Mouse (Mus musculus) embryonic facial prominence, embryonic 13.5 days (tissue): ENCODE results near the gene Cd40. TPM values are rescaled to one million over a fixed set of nuclear protein-coding genes. Genes with fewer than 3 reads are reported as not detected.

Experiments
- ATAC-seq: fragments of 200-750 bp; cut with Nextera tagmentation; 2 replicates; pipeline ENCODE4 v1.8.0; 2017; ENCODE audit warnings: low read depth; ENCODE audit not compliant: insufficient number of reproducible peaks, insufficient read depth, low FRiP score, low TSS enrichment
- H3K27ac ChIP-seq: fragments of 300-500 bp; sonication (generic); 2 replicates; pipeline ENCODE4 v1.5.1; 2015; ENCODE audit warnings: moderate library complexity, mild to moderate bottlenecking, inconsistent platforms
- H3K27me3 ChIP-seq: fragments of 300-500 bp; sonication (generic); 2 replicates; pipeline ENCODE4 v1.6.1; 2015; ENCODE audit warnings: mild to moderate bottlenecking, inconsistent platforms
- H3K36me3 ChIP-seq: fragments of 300-500 bp; sonication (generic); 2 replicates; pipeline ENCODE4 v1.6.1; 2015; ENCODE audit warnings: mild to moderate bottlenecking, inconsistent platforms
- H3K4me1 ChIP-seq: fragments of 300-500 bp; sonication (generic); 2 replicates; pipeline ENCODE4 v1.6.1; 2015; ENCODE audit warnings: inconsistent platforms
- H3K4me2 ChIP-seq: fragments of 300-500 bp; sonication (generic); 2 replicates; pipeline ENCODE4 v1.6.1; 2015; ENCODE audit warnings: moderate library complexity, mild to moderate bottlenecking, inconsistent platforms
- H3K4me3 ChIP-seq: fragments of 300-500 bp; sonication (generic); 2 replicates; pipeline ENCODE4 v1.5.1; 2015; ENCODE audit warnings: mild to moderate bottlenecking, inconsistent platforms
- H3K9ac ChIP-seq: fragments of 300-500 bp; sonication (generic); 2 replicates; pipeline ENCODE4 v1.6.1; 2015; ENCODE audit warnings: mild to moderate bottlenecking, inconsistent platforms
- H3K9me3 ChIP-seq: fragments of 300-500 bp; sonication (generic); 2 replicates; pipeline ENCODE4 v1.6.1; 2016; ENCODE audit warnings: inconsistent platforms
- WGBS: fragments of 180-500 bp; shearing (Covaris S2); methylation state at CpG from one replicate; pipeline ENCODE4 v1.1.7; 2015; ENCODE audit warnings: mixed read lengths; 5-methylcytosine and 5-hydroxymethylcytosine counted together
- polyA plus RNA-seq: library from polyadenylated mRNA; unstranded; fragments of >200 nt; fragmentation: Nextera tagmentation; extraction: Ambion mirVana; gene quantifications from 2 replicates; pipeline ENCODE4 v1.2.1, GENCODE M21; 2015

The Cd40 gene
- polyA plus RNA-seq, 1 experiment from 2014 or later, result 4.9 TPM

DNA sequence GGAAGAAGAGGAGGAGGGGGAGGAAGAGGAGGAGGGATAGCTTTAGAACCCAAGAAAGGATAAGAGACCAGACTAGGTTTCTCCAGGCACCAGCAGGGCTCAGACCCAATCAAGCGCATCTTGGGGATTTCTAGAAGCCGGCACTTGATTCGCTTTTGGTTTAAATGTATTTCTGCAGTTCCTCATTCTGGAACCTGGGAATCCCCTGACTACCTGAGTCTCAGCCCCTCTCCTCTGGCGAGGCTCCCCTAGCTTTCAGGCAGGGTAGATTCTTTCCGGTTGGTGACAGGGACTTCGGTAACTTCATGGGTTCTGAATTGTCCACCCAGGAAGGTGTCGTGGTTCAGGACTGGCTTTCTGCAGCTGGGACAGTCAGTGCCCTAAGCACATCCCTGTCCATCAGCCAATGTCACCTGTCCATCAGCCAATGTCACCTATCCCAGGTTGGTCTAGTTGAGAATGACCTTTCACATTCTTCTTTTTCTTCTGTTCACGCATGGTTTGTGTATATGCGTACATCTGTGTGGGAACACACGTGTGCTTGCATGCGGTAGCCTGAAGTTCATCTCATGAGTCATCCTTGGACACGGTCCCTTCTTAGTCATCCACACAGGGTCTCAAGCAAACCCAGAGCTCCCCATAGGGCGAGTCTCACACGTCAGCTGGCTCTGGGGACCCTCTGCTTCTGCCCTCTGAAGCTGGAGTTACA, 1.1 kb downstream of the Cd40 start:
- no peaks in the 10 kb centered on the region for H3K36me3 ChIP-seq
- H3K9ac ChIP-seq, result no peak overlapping the region
- H3K27me3 ChIP-seq, result peaks cover 23% of the 10 kb centered on the region
- no peaks in the 10 kb centered on the region for H3K9me3 ChIP-seq
- H3K27ac ChIP-seq, result no peak overlapping the region
- H3K4me1 ChIP-seq, result peaks cover 25% of the 10 kb centered on the region
- no peak for ATAC-seq
- 71% methylated on average over 14 of the region's 14 CpGs for WGBS
- 0 out of 2 replicates have a peak overlapping the region, but pooled peaks have one; percentile 1 for H3K4me3 ChIP-seq
- H3K4me2 ChIP-seq, result peak overlapping the region; percentile 59

DNA sequence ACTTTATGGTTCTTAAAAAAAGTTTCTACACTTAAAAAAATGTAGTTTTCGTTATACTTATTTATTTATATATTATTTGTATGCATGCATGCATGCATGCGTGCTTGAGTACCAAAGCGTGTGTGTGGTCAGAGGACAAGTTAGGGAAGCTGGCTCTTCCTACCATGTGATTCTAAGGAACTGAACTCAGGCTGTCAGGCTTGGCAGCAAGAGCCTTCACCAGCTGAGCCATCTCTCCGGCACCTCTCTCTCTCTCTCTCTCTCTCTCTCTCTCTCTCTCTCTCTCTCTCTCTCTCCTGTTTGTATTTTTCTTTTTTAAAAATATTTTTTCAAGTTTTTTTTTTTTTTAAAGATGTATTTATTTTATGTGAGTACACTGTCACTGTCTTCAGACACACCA, 4.5 kb downstream of the Cd40 start:
- peaks cover 19% of the 10 kb centered on the region for H3K4me1 ChIP-seq
- no peak overlapping the region for H3K27ac ChIP-seq
- ATAC-seq, result no peak
- no peak overlapping the region for H3K4me3 ChIP-seq
- H3K9me3 ChIP-seq, result no peaks in the 10 kb centered on the region
- H3K9ac ChIP-seq, result no peak overlapping the region
- no peaks in the 10 kb centered on the region for H3K36me3 ChIP-seq
- peaks cover 20% of the 10 kb centered on the region for H3K27me3 ChIP-seq
- 94% methylated on average over 4 of the region's 4 CpGs for WGBS
- no peak overlapping the region for H3K4me2 ChIP-seq

DNA sequence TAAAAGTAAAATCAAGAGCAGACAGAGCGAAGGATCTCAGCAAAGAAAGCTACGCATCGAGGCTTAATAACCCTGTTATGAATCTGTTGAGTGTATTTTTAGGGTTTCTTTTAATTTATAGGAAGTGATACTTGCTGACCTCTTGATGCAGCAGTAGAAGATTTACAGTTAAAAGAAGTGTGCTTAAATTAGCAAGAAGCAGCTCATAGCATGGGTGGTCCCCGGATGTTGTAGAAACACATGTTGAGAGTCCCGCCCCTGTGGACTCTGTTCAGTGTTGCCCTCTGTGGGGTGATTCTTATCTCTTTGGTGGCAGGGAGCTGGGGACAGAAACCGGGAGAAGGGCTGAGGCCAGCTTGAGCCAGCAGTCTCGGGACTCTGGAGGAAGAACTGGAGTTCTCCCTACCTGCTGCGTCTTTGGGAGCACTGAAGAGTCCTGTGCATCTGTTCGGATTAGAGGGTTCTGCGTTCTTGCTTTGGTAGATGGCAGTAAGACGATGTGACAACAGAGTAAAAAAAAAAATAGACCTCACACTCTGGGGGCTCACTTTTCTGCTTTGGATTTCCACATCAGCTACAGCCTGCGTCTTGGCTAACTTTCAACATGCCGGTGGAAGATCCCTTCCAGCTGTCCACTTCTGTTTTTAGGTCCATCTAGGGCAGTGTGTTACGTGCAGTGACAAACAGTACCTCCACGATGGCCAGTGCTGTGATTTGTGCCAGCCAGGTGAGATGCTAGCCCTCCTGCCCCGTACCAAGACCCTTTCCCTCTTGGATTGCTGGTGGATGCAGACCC, 6.4 kb downstream of the Cd40 start:
- 77% methylated on average over 16 of the region's 16 CpGs for WGBS
- Histone ChIP-seq H3K4me1 (peaks cover 6% of the 10 kb centered on the region), H3K9me3 (no peaks in the 10 kb centered on the region), H3K27ac (no peak overlapping the region), H3K36me3 (no peaks in the 10 kb centered on the region), H3K4me2 (no peak overlapping the region), H3K4me3 (no peak overlapping the region), H3K9ac (no peak overlapping the region), H3K27me3 (0 out of 2 replicates have a peak, but pooled peaks cover 11% of the 10 kb centered on the region)
- ATAC-seq, result no peak

DNA sequence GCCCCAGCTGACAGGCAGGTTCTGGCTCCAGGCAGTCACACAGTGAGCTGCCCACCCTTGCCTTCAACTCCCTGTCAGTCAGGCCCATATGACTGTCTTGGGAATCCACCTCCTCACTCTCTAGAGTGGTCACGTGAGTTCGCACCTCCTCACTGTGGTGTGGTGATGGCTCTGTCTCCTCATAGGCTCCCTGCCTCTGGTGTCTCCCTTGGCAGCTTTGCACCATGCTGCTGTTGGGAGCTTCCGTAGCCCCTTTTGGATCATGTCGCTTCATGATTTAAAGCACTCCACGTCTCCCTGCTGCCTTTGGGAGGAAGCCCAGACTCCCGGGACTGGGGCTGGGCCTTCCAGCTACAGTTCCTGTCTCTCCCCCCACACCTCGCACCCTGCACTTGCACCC, 9.1 kb downstream of the Cd40 start:
- Histone ChIP-seq H3K4me1 (no peaks in the 10 kb centered on the region), H3K9me3 (no peaks in the 10 kb centered on the region), H3K27ac (no peak overlapping the region), H3K9ac (no peak overlapping the region), H3K4me2 (no peak overlapping the region), H3K36me3 (no peaks in the 10 kb centered on the region), H3K4me3 (no peak overlapping the region), H3K27me3 (peaks cover 7% of the 10 kb centered on the region; the same call in 1 of the 2 replicates)
- no peak for ATAC-seq
- WGBS, result 66% methylated on average over 7 of the region's 7 CpGs

DNA sequence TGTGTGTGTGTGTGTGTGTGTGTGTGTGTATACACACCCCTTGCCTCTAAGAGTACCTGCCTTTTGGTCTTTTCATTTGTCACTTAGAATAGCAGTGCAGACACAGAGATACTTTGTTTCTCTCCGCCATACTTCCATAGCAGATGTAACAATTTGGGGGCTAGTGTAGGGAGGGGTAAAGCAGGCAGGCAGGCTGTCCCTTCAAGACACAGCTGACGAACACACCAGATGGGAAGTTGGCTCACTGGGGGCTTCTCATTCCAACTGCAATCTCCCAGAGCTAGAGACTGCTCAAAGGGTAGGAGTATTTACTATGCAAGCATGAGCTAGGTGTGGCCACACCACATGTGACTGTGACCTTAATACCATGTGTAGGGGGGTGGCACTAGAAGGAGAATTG, 13.4 kb downstream of the Cd40 start:
- 53% methylated on average over 2 of the region's 2 CpGs for WGBS
- Histone ChIP-seq H3K27ac (no peak overlapping the region), H3K36me3 (no peaks in the 10 kb centered on the region), H3K4me2 (no peak overlapping the region), H3K9ac (no peak overlapping the region), H3K4me3 (no peak overlapping the region), H3K4me1 (peaks cover 9% of the 10 kb centered on the region), H3K9me3 (no peaks in the 10 kb centered on the region), H3K27me3 (peaks cover 39% of the 10 kb centered on the region)
- no peak for ATAC-seq

DNA sequence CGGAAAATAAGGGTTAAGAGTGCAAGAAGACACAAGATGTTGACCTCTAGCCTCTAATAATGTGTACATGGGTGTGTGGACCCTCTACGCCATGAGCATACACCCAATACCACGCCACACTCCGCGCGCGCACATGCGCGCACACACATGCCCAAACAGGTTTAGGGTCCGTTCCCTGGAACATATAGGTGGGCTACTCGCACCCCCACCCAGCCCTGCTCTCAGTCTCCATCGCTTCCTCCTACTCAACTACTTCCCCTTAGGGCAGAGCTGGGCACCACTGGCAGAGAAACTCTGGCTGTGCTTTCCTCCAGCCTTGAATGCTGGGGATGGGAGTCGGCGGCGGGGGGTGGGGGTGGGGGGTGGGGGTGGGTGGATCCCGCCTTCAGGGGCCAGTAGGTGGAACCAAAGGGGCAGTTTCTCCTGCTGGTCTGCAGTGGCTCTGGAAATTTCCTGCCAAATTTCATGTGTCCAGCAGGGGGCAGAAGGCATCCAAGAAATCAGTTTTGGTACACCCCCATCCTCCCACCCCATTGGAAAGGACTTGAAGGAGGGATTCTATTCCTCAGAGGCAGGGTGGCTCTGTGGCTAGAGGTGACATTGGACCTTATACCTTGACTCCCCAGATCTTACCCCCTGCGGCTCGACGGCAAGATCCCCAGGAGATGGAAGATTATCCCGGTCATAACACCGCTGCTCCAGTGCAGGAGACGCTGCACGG, 14.8 kb downstream of the Cd40 start:
- H3K4me1 ChIP-seq, result peaks cover 9% of the 10 kb centered on the region
- peak overlapping the region; percentile 40 for H3K4me2 ChIP-seq
- H3K9ac ChIP-seq, result no peak overlapping the region
- 0 out of 2 replicates have a peak, but pooled peaks have one; percentile 28 for ATAC-seq
- no peaks in the 10 kb centered on the region for H3K36me3 ChIP-seq
- WGBS, result 21% methylated on average over 23 of the region's 23 CpGs
- no peaks in the 10 kb centered on the region for H3K9me3 ChIP-seq
- H3K27ac ChIP-seq, result no peak overlapping the region
- H3K4me3 ChIP-seq, result no peak overlapping the region
- H3K27me3 ChIP-seq, result peaks cover 53% of the 10 kb centered on the region

DNA sequence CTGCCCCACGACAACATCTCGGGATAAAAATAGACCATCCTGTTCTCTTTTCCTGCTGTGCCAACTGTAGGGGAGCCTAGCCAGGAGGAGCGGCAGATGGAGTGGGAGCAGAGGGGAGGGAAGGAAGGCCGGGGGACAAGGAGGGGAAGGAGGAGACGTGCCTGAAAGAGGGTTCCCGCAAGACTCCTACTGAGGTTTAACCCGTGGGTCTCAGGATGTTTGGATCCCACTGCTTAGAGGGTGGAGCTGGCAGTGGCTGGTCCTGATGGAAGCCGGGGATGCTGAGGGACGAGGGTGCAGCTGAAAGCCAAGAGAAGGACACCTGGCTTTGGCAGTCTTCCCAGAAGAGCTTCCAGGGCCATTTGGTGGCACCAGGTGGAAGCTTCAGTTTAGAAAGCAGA, 18.0 kb downstream of the Cd40 start:
- Histone ChIP-seq H3K4me2 (no peak overlapping the region), H3K4me1 (peaks cover 9% of the 10 kb centered on the region), H3K27ac (no peak overlapping the region), H3K4me3 (no peak overlapping the region), H3K9me3 (no peaks in the 10 kb centered on the region), H3K9ac (peak overlapping the region; percentile 16; the same call in 1 of the 2 replicates), H3K36me3 (no peaks in the 10 kb centered on the region), H3K27me3 (peaks cover 77% of the 10 kb centered on the region)
- ATAC-seq, result no peak
- WGBS, result 27% methylated on average over 9 of the region's 9 CpGs

DNA sequence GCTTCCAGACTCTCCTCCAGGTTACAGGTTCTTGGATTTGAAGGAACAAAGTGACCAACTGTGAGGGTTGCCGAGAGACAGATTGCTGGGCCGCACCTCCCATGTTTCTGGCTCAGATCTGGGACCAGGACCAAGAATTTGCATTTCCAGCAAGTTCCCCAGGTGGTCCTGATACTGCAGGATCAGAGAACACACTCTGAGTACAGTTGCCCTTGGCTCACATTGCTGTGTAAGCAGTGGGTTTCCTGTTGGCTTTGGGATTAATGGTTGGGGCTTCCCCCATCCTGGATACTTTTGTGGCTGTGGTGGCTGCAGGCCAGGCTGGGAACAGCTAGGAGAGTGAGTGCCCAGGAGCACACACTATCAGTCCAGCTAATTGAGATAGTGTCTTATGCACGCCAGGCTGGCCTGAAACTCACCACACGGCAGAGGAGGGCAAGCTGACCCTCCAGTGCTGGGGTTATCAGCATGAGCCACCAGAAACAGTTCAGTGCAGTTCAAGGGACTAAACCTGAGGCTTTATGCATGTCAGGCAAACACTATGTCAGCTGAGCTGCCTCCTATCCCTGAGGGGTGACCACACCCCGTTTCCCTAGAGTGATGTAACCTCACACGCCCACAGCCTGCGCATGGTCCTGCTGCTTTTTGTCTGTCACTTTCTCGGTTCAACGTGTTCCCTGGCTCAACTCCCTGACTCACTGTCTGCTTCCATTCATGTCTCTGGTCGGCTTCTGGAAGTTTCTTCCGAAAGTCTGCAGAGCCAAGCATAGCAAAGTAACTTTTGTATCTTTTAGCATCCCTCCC, 18.9 kb downstream of the Cd40 start:
- no peak for ATAC-seq
- Histone ChIP-seq H3K27ac (no peak overlapping the region), H3K9me3 (no peaks in the 10 kb centered on the region), H3K4me1 (peaks cover 9% of the 10 kb centered on the region), H3K27me3 (peaks cover 86% of the 10 kb centered on the region), H3K4me3 (no peak overlapping the region), H3K4me2 (no peak overlapping the region), H3K36me3 (no peaks in the 10 kb centered on the region), H3K9ac (no peak overlapping the region)
- WGBS, result 52% methylated on average over 11 of the region's 11 CpGs

DNA sequence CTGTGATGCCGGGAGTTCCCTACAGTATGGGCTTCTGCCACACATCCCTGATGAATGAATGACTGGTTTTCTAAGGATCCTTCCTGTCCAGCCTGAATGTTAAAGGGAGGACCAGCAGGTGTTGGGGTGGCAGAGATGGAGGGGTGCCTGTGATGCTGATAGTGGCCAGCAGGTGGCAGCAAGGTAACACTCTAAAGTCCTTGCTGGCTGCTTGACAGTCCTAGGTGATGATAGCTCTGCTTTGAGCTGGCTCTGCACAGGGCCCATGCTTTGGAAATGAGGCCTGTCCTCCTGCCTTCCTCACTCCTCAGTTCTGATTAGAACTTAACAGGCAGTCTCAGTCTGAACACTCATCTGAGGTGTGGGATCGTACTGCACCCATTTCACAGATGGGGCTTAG, 19.5 kb downstream of the Cd40 start:
- Histone ChIP-seq H3K4me1 (peaks cover 6% of the 10 kb centered on the region), H3K4me3 (no peak overlapping the region), H3K27me3 (peaks cover 93% of the 10 kb centered on the region), H3K9ac (no peak overlapping the region), H3K4me2 (no peak overlapping the region), H3K27ac (no peak overlapping the region), H3K9me3 (no peaks in the 10 kb centered on the region), H3K36me3 (no peaks in the 10 kb centered on the region)
- 38% methylated on average over 2 of the region's 2 CpGs for WGBS
- ATAC-seq, result no peak

DNA sequence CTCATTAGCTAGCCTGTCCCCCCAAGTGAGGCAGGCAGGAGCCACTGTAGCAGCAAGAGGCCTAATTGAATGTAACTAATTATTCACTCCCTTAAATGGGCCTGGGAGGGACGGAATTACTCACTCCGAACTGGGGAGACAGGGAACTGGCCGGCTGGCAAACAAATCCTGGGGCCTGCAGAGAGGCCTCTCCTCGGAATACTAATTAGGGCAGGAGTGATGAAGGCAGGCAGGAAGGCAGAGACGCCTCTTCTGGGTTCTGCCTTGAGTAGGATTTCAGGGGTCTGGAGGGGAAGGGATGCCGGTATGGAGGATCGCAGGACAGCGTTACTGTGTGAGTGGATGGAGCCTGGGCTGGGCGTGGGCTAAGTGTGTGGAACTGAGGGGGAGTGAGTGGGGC, 21.6 kb downstream of the Cd40 start:
- Histone ChIP-seq H3K36me3 (no peaks in the 10 kb centered on the region), H3K27ac (no peak overlapping the region), H3K4me2 (no peak overlapping the region), H3K9ac (no peak overlapping the region), H3K9me3 (no peaks in the 10 kb centered on the region), H3K4me1 (no peaks in the 10 kb centered on the region; the same call in 1 of the 2 replicates), H3K27me3 (peaks cover 93% of the 10 kb centered on the region), H3K4me3 (no peak overlapping the region)
- ATAC-seq, result no peak
- WGBS, result 9% methylated on average over 9 of the region's 9 CpGs

DNA sequence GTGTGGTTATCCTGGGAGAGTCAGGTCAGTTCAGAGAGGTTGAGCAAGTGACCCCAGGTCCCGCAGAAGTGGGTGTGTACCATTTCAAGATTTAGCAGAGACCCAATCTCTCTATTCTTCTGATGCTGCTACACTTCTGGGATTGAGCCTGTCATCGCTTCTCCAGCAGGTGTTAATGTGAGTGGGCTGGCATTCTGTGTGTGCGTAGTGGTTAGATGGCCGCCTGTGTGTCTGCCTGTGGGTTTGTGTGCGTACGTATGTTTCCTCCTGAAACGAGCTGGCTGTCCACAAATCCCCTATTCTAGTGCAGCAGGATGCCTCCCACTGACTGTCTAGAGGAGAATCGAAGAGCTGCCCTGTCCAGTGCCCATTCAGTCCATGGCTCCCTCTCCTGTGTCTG, 22.6 kb downstream of the Cd40 start:
- no peak overlapping the region for H3K9ac ChIP-seq
- H3K36me3 ChIP-seq, result no peaks in the 10 kb centered on the region
- 71% methylated on average over 8 of the region's 8 CpGs for WGBS
- no peaks in the 10 kb centered on the region; the same call in 1 of the 2 replicates for H3K4me1 ChIP-seq
- ATAC-seq, result no peak
- no peaks in the 10 kb centered on the region for H3K9me3 ChIP-seq
- H3K4me3 ChIP-seq, result no peak overlapping the region
- H3K27me3 ChIP-seq, result peaks cover 85% of the 10 kb centered on the region
- no peak overlapping the region for H3K27ac ChIP-seq
- no peak overlapping the region for H3K4me2 ChIP-seq
